Mouse (Mus musculus) liver, embryonic 14.5 days (tissue): ENCODE measurements around the gene Rdh13. TPM values are rescaled to one million over a fixed set of nuclear protein-coding genes. Genes with fewer than 3 reads are reported as not detected.
"Not testable (repeated sequence)": the region's sequence is repeated elsewhere in the genome, so short reads cannot be mapped to it uniquely, and the experiment has no call there.

Source experiments
- ATAC-seq: fragments of 200-750 bp; cut with Nextera tagmentation; 2 replicates; pipeline ENCODE4 v1.8.0; 2017; ENCODE audit warnings: moderate number of reproducible peaks, mild to moderate bottlenecking, moderate library complexity; ENCODE audit not compliant: insufficient read depth
- DNase-seq, 3 experiments: peaks; one replicate each; pipeline ENCODE4 v3.0.0-alpha.2; 2012 to 2013; ENCODE audit warnings: low read depth in 3 of 3, low spot score in 3 of 3
- H3K27ac ChIP-seq: fragments of 300-500 bp; sonication (generic); 2 replicates; pipeline ENCODE4 v1.5.1; 2014; ENCODE audit warnings: moderate library complexity, mild to moderate bottlenecking, control low read depth, inconsistent platforms
- H3K27me3 ChIP-seq: fragments of 300-500 bp; sonication (generic); 2 replicates; pipeline ENCODE4 v1.6.1; 2014; ENCODE audit warnings: mild to moderate bottlenecking, low read length, moderate library complexity; ENCODE audit not compliant: control insufficient read depth, insufficient read depth
- H3K36me3 ChIP-seq: fragments of 300-500 bp; sonication (generic); replicated peaks from 2 replicates; pipeline ENCODE4 v1.6.1; 2014; ENCODE audit warnings: low read depth; ENCODE audit not compliant: control insufficient read depth, insufficient read depth
- H3K4me1 ChIP-seq, 2 experiments: fragments of 200-500 bp in 1 of 2; fragments of 300-500 bp in 1 of 2; sonication (generic) in 1 of 2; replicated peaks; 2 replicates each; pipeline ENCODE4 v1.6.1; 2012 to 2014; ENCODE audit warnings: antibody characterized with exemption in 1 of 2, inconsistent platforms in 1 of 2, low read length in 1 of 2; ENCODE audit not compliant: control insufficient read depth in 2 of 2, insufficient read depth in 2 of 2
- H3K4me2 ChIP-seq: fragments of 300-500 bp; sonication (generic); 2 replicates; pipeline ENCODE4 v1.6.1; 2014; ENCODE audit warnings: low read depth, mild to moderate bottlenecking, control low read depth, moderate library complexity
- H3K4me3 ChIP-seq, 2 experiments: fragments of 200-500 bp in 1 of 2; fragments of 300-500 bp in 1 of 2; sonication (generic) in 1 of 2; 2 replicates each; pipeline ENCODE4 v1.5.1; 2012 to 2014; ENCODE audit warnings: low read depth in 2 of 2, low read length in 2 of 2, mild to moderate bottlenecking in 2 of 2, control low read depth in 1 of 2, inconsistent platforms in 1 of 2, moderate library complexity in 1 of 2; ENCODE audit not compliant: insufficient read depth in 1 of 2
- H3K9ac ChIP-seq: fragments of 300-500 bp; sonication (generic); replicated peaks from 2 replicates; pipeline ENCODE4 v1.6.1; 2014; ENCODE audit warnings: mild to moderate bottlenecking, control low read depth, moderate library complexity
- H3K9me3 ChIP-seq: fragments of 300-500 bp; sonication (generic); 2 replicates; pipeline ENCODE4 v1.6.1; 2016; ENCODE audit warnings: low read length, mixed read lengths; ENCODE audit not compliant: control insufficient read depth
- CTCF ChIP-seq: IDR thresholded peaks from 2 replicates; pipeline ENCODE4 v1.5.1; 2016; ENCODE audit warnings: antibody characterized with exemption, low read depth, control low read depth
- EP300 ChIP-seq: IDR thresholded peaks from 2 replicates; pipeline ENCODE4 v1.6.1; 2016; ENCODE audit warnings: antibody characterized with exemption, low read depth
- WGBS: fragments of 180-500 bp; shearing (Covaris S2); extraction: QIAGEN DNeasy Blood & Tissue Kit; methylation state at CpG from one replicate; pipeline ENCODE4 v1.1.7; 2014; ENCODE audit not compliant: insufficient replicate concordance; 5-methylcytosine and 5-hydroxymethylcytosine counted together
- microRNA-seq: library from miRNA; unstranded; fragments of <30 nt; microRNA quantifications from one replicate; pipeline ENCODE4, GENCODE M21; 2016
- polyA plus RNA-seq, 2 experiments: library from polyadenylated mRNA; depleted of rRNA in 1 of 2; stranded (reverse) in 1 of 2; unstranded in 1 of 2; fragments of >200 nt; fragmentation: Nextera tagmentation in 1 of 2; extraction: Ambion mirVana in 1 of 2; gene quantifications; 2 replicates each; pipeline versions ENCODE4 v1.2.1 to v1.2.3; 2012 to 2014

Gene Rdh13
- polyA plus RNA-seq, 2 experiments: 4.0 to 5.2 TPM

GRCm38 (mm10) chr7:4420230-4420629 is 25.2 kb downstream of the Rdh13 start:
- H3K36me3 ChIP-seq: no peaks in the 10 kb centered on the region
- H3K4me1 ChIP-seq: no peaks in the 10 kb centered on the region
- H3K27ac ChIP-seq: no peak overlapping the region
- DNase-seq (no peak), ATAC-seq (no peak)
- 27% methylated on average over 4 of the region's 4 CpGs for WGBS
- H3K9me3 ChIP-seq: no peaks in the 10 kb centered on the region
- no peaks in the 10 kb centered on the region for H3K27me3 ChIP-seq
- H3K4me3 ChIP-seq: no peak overlapping the region
- no peak overlapping the region for H3K4me2 ChIP-seq
- TF ChIP-seq CTCF (no peak), EP300 (no peak)
- no peak overlapping the region for H3K9ac ChIP-seq

GRCm38 (mm10) chr7:4419681-4420080 is 25.8 kb downstream of the Rdh13 start:
- Histone ChIP-seq H3K27ac (no peak overlapping the region), H3K4me2 (no peak overlapping the region), H3K4me1 (no peaks in the 10 kb centered on the region), H3K9ac (no peak overlapping the region), H3K9me3 (no peaks in the 10 kb centered on the region), H3K4me3 (no peak overlapping the region), H3K36me3 (no peaks in the 10 kb centered on the region), H3K27me3 (no peaks in the 10 kb centered on the region)
- no peak for TF ChIP-seq CTCF
- no peak for TF ChIP-seq EP300
- DNase-seq (no peak), ATAC-seq (no peak)
- WGBS: 59% methylated on average over 6 of the region's 6 CpGs

- not testable (repeated sequence) for H3K27me3 ChIP-seq, H3K4me2 ChIP-seq, H3K9ac ChIP-seq, DNase-seq, H3K36me3 ChIP-seq, ATAC-seq, H3K9me3 ChIP-seq, H3K4me3 ChIP-seq, H3K4me1 ChIP-seq, H3K27ac ChIP-seq
- 79% methylated on average over 15 of the region's 15 CpGs for WGBS
Measured at GRCm38 (mm10) chr7:4412406-4412805, 33.0 kb downstream of the Rdh13 start.

GRCm38 (mm10) chr7:4397730-4398129 is 47.7 kb downstream of the Rdh13 start, which contains the start of gene Gp6:
Gene Gp6, minus strand, starts transcription at chr7:4397744.
- Histone ChIP-seq H3K4me1 (no peaks in the 10 kb centered on the region), H3K4me2 (no peak within 1 kb of the TSS), H3K9me3 (no peaks in the 10 kb centered on the region), H3K27ac (no peak within 1 kb of the TSS), H3K27me3 (no peaks in the 10 kb centered on the region), H3K9ac (no peak within 1 kb of the TSS), H3K4me3 (no peak within 1 kb of the TSS), H3K36me3 (no peaks in the 10 kb centered on the region)
- ATAC-seq (no peak), DNase-seq (no peak)
- no peak for TF ChIP-seq CTCF
- TF ChIP-seq EP300: no peak
- WGBS: 50% methylated on average over 1 of the region's 1 CpGs

Small RNAs within 50 kb of the gene (microRNA-seq; reads per million reads assigned to microRNA genes)
- gene Gm24605 (not detected), gene Gm24752 (not detected), gene Gm25349 (not detected)

Other genes with a start within 250 kb of the Rdh13 start
- 0.16 and 0.24 TPM in 2 replicates for gene Lilra5, start 207.9 kb downstream of the Rdh13 start, polyA plus RNA-seq (2012; rRNA removed)
- 0.43 and 0.44 TPM in 2 replicates for gene Lilra5, start 207.9 kb downstream of the Rdh13 start, polyA plus RNA-seq (2014; fragmentation: Nextera tagmentation; extraction: Ambion mirVana)
- 0.03 TPM in 1 of 2 replicates, not detected in the other for gene Ncr1, start 107.9 kb downstream of the Rdh13 start, polyA plus RNA-seq (2012; rRNA removed)
- gene Ncr1, start 107.9 kb downstream of the Rdh13 start, polyA plus RNA-seq (2014; fragmentation: Nextera tagmentation; extraction: Ambion mirVana): not detected in 2 replicates
- 1.1 TPM in 2 replicates for gene Gp6, start 47.9 kb downstream of the Rdh13 start, polyA plus RNA-seq (2012; rRNA removed)
- 3.6 and 4.6 TPM in 2 replicates for gene Gp6, start 47.9 kb downstream of the Rdh13 start, polyA plus RNA-seq (2014; fragmentation: Nextera tagmentation; extraction: Ambion mirVana)
- gene Eps8l1, start 15.0 kb upstream of the Rdh13 start, polyA plus RNA-seq (2012; rRNA removed): 1.0 and 1.6 TPM in 2 replicates
- 0.10 and 1.2 TPM in 2 replicates for gene Eps8l1, start 15.0 kb upstream of the Rdh13 start, polyA plus RNA-seq (2014; fragmentation: Nextera tagmentation; extraction: Ambion mirVana)
- gene Ppp1r12c, start 56.0 kb upstream of the Rdh13 start, polyA plus RNA-seq (2012; rRNA removed): 16.2 and 22.2 TPM in 2 replicates
- gene Ppp1r12c, start 56.0 kb upstream of the Rdh13 start, polyA plus RNA-seq (2014; fragmentation: Nextera tagmentation; extraction: Ambion mirVana): 15.6 and 22.2 TPM in 2 replicates
- gene Tnnt1, start 70.7 kb upstream of the Rdh13 start, polyA plus RNA-seq (2012; rRNA removed): 2.0 and 4.0 TPM in 2 replicates
- 2.6 and 3.3 TPM in 2 replicates for gene Tnnt1, start 70.7 kb upstream of the Rdh13 start, polyA plus RNA-seq (2014; fragmentation: Nextera tagmentation; extraction: Ambion mirVana)
- 0.30 and 0.35 TPM in 2 replicates for gene Tnni3, start 78.6 kb upstream of the Rdh13 start, polyA plus RNA-seq (2012; rRNA removed)
- gene Tnni3, start 78.6 kb upstream of the Rdh13 start, polyA plus RNA-seq (2014; fragmentation: Nextera tagmentation; extraction: Ambion mirVana): 0.45 TPM in 1 of 2 replicates, not detected in the other
- gene Dnaaf3, start 86.8 kb upstream of the Rdh13 start, polyA plus RNA-seq (2012; rRNA removed): 0.39 and 0.42 TPM in 2 replicates
- gene Dnaaf3, start 86.8 kb upstream of the Rdh13 start, polyA plus RNA-seq (2014; fragmentation: Nextera tagmentation; extraction: Ambion mirVana): 0.09 TPM in 1 of 2 replicates, not detected in the other
- gene Syt5, start 101.9 kb upstream of the Rdh13 start, polyA plus RNA-seq (2012; rRNA removed): 0.15 and 0.22 TPM in 2 replicates
- 0.25 and 0.81 TPM in 2 replicates for gene Syt5, start 101.9 kb upstream of the Rdh13 start, polyA plus RNA-seq (2014; fragmentation: Nextera tagmentation; extraction: Ambion mirVana)
- not detected in 2 replicates for gene Ptprh, start 158.4 kb upstream of the Rdh13 start, polyA plus RNA-seq (2012; rRNA removed)
- not detected in 2 replicates for gene Ptprh, start 158.4 kb upstream of the Rdh13 start, polyA plus RNA-seq (2014; fragmentation: Nextera tagmentation; extraction: Ambion mirVana)
- gene Tmem86b, start 185.8 kb upstream of the Rdh13 start, polyA plus RNA-seq (2012; rRNA removed): 36.4 and 51.0 TPM in 2 replicates
- 30.5 and 32.9 TPM in 2 replicates for gene Tmem86b, start 185.8 kb upstream of the Rdh13 start, polyA plus RNA-seq (2014; fragmentation: Nextera tagmentation; extraction: Ambion mirVana)
- gene Ppp6r1, start 213.4 kb upstream of the Rdh13 start, polyA plus RNA-seq (2012; rRNA removed): 30.8 and 33.6 TPM in 2 replicates
- 4.3 and 5.1 TPM in 2 replicates for gene Ppp6r1, start 213.4 kb upstream of the Rdh13 start, polyA plus RNA-seq (2014; fragmentation: Nextera tagmentation; extraction: Ambion mirVana)
- 28.2 and 38.5 TPM in 2 replicates for gene Hspbp1, start 239.4 kb upstream of the Rdh13 start, polyA plus RNA-seq (2012; rRNA removed)
- 56.7 and 60.6 TPM in 2 replicates for gene Hspbp1, start 239.4 kb upstream of the Rdh13 start, polyA plus RNA-seq (2014; fragmentation: Nextera tagmentation; extraction: Ambion mirVana)
- gene Brsk1, start 245.0 kb upstream of the Rdh13 start, polyA plus RNA-seq (2012; rRNA removed): 0.39 and 0.54 TPM in 2 replicates
- gene Brsk1, start 245.0 kb upstream of the Rdh13 start, polyA plus RNA-seq (2014; fragmentation: Nextera tagmentation; extraction: Ambion mirVana): not detected in 2 replicates